Mouse (Mus musculus) hindbrain, postnatal 0 days (tissue): ENCODE data around the gene H2al2b. TPM values are rescaled to one million over a fixed set of nuclear protein-coding genes. Genes with fewer than 3 reads are reported as not detected.
"Not testable (repeated sequence)": the region's sequence is repeated elsewhere in the genome, so short reads cannot be mapped to it uniquely, and the experiment has no call there.

Experiments used
- ATAC-seq: fragments of 200-750 bp; cut with Nextera tagmentation; 2 replicates; pipeline ENCODE4 v1.8.0; 2017; ENCODE audit warnings: mild to moderate bottlenecking, moderate TSS enrichment, moderate library complexity
- DNase-seq: peaks from one replicate; pipeline ENCODE4 v3.0.0-alpha.2; 2015; ENCODE audit warnings: low spot score
- H3K27ac ChIP-seq: fragments of 300-500 bp; sonication (generic); 2 replicates; pipeline ENCODE4 v1.5.1; 2014; ENCODE audit warnings: mild to moderate bottlenecking
- H3K27me3 ChIP-seq: fragments of 300-500 bp; sonication (generic); 2 replicates; pipeline ENCODE4 v1.6.1; 2014; ENCODE audit warnings: low read length, mixed read lengths; ENCODE audit not compliant: insufficient read depth
- H3K36me3 ChIP-seq: fragments of 300-500 bp; sonication (generic); 2 replicates; pipeline ENCODE4 v1.6.1; 2014; ENCODE audit warnings: low read length, mixed read lengths; ENCODE audit not compliant: insufficient read depth
- H3K4me1 ChIP-seq: fragments of 300-500 bp; sonication (generic); 2 replicates; pipeline ENCODE4 v1.6.1; 2014; ENCODE audit warnings: antibody characterized with exemption, low read length, mixed read lengths; ENCODE audit not compliant: insufficient read depth
- H3K4me2 ChIP-seq: fragments of 300-500 bp; sonication (generic); 2 replicates; pipeline ENCODE4 v1.6.1; 2014; ENCODE audit warnings: low read depth, mild to moderate bottlenecking, low read length, moderate library complexity, mixed read lengths
- H3K4me3 ChIP-seq: fragments of 300-500 bp; sonication (generic); 2 replicates; pipeline ENCODE4 v1.5.1; 2014; ENCODE audit warnings: low read length
- H3K9ac ChIP-seq: fragments of 300-500 bp; sonication (generic); replicated peaks from 2 replicates; pipeline ENCODE4 v1.6.1; 2014; ENCODE audit warnings: mild to moderate bottlenecking, low read length, moderate library complexity, mixed read lengths
- H3K9me3 ChIP-seq: fragments of 300-500 bp; sonication (generic); 2 replicates; pipeline ENCODE4 v1.6.1; 2016; ENCODE audit warnings: low read length, mixed read lengths
- WGBS: fragments of 180-500 bp; shearing (Covaris S2); extraction: QIAGEN DNeasy Blood & Tissue Kit; methylation state at CpG from one replicate; pipeline ENCODE4 v1.1.7; 2014; 5-methylcytosine and 5-hydroxymethylcytosine counted together
- polyA plus RNA-seq: library from polyadenylated mRNA; unstranded; fragments of >200 nt; fragmentation: Nextera tagmentation; extraction: Ambion mirVana; gene quantifications from 2 replicates; pipeline ENCODE4 v1.2.1, GENCODE M21; 2015
- total RNA-seq: library from RNA; depleted of rRNA; stranded (reverse); fragments of >200 nt; gene quantifications from 2 replicates; pipeline ENCODE4 v1.2.3, GENCODE M21; 2014; rRNA removed

The H2al2b gene
- total RNA-seq (not detected in 2 replicates), polyA plus RNA-seq (not detected in 2 replicates)

DNA sequence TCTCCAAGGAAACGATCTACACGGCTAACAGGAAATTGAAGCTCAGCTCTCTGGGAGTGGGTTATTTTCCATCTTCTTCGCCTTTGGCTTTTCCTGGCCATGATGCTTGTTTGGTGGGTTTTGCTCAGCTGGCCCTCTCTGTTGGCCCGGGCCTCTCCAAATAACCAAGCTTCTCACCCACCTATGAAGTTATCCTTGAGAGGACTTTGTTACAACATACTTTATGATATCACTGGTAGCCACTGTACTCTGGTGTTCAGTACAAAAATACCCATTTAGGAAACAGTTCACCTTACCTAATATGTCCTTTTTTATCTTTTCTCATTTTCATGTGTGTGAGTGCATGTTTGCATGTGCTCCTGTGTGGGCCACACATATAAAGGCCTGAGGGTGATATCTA, at the start of gene H2al2b:
Gene H2al2b, minus strand, starts transcription at position 101 of the 400 bp plus-strand sequence.
- H3K36me3 ChIP-seq, H3K9ac ChIP-seq, DNase-seq, H3K4me2 ChIP-seq, H3K27ac ChIP-seq, H3K4me3 ChIP-seq, H3K27me3 ChIP-seq, H3K9me3 ChIP-seq, ATAC-seq, H3K4me1 ChIP-seq: not testable (repeated sequence)
- no CpG with 5 or more reads among the region's 4 CpGs for WGBS

Other genes with a start within 250 kb of the H2al2b start
- gene H2al2c, start 121.6 kb downstream of the H2al2b start, total RNA-seq: not detected in 2 replicates
- gene H2al2c, start 121.6 kb downstream of the H2al2b start, polyA plus RNA-seq: not detected in 2 replicates
- not detected in 2 replicates for gene Sry, start 57.0 kb downstream of the H2al2b start, total RNA-seq
- not detected in 2 replicates for gene Sry, start 57.0 kb downstream of the H2al2b start, polyA plus RNA-seq
- not detected in 2 replicates for gene Gm4064, start 75.5 kb upstream of the H2al2b start, total RNA-seq
- not detected in 2 replicates for gene Gm4064, start 75.5 kb upstream of the H2al2b start, polyA plus RNA-seq
- not detected in 2 replicates for gene Rbmy, start 110.0 kb upstream of the H2al2b start, total RNA-seq
- gene Rbmy, start 110.0 kb upstream of the H2al2b start, polyA plus RNA-seq: not detected in 2 replicates
- gene Gm10256, start 110.0 kb upstream of the H2al2b start, total RNA-seq: not detected in 2 replicates
- not detected in 2 replicates for gene Gm10256, start 110.0 kb upstream of the H2al2b start, polyA plus RNA-seq
- not detected in 2 replicates for gene Gm10352, start 180.3 kb upstream of the H2al2b start, total RNA-seq
- gene Gm10352, start 180.3 kb upstream of the H2al2b start, polyA plus RNA-seq: 0.11 TPM in 1 of 2 replicates, not detected in the other
- not detected in 2 replicates for gene Gm29289, start 211.9 kb upstream of the H2al2b start, total RNA-seq
- gene Gm29289, start 211.9 kb upstream of the H2al2b start, polyA plus RNA-seq: not detected in 2 replicates